Mouse (Mus musculus) ES-Bruce4 (cell line): ENCODE measurements around the gene Aox1.
"Not testable (repeated sequence)": the region's sequence is repeated elsewhere in the genome, so short reads cannot be mapped to it uniquely, and the experiment has no call there.

Experiments
- CTCF ChIP-seq: IDR thresholded peaks from one replicate; pipeline ENCODE4 v1.8.1; 2011; ENCODE audit warnings: low read depth, low read length
- EP300 ChIP-seq: IDR thresholded peaks from 2 replicates; pipeline ENCODE4 v1.6.1; 2011; ENCODE audit warnings: low read depth, low read length; ENCODE audit not compliant: insufficient read depth
- POLR2A ChIP-seq: IDR thresholded peaks from one replicate; pipeline ENCODE4 v1.8.1; 2011; ENCODE audit warnings: low read length; ENCODE audit not compliant: insufficient read depth

GRCm38 (mm10) chr1:58006388-58006787 is 23.3 kb upstream of the Aox1 start:
- TF ChIP-seq POLR2A, EP300, CTCF: not testable (repeated sequence)
